Mouse (Mus musculus) lung, embryonic 16.5 days (tissue): ENCODE results near the gene Rps8. TPM values are rescaled to one million over a fixed set of nuclear protein-coding genes. Genes with fewer than 3 reads are reported as not detected.

Experiments
- ATAC-seq: fragments of 200-750 bp; cut with Nextera tagmentation; 2 replicates; pipeline ENCODE4 v1.8.0; 2017; ENCODE audit warnings: low read depth, mild to moderate bottlenecking, moderate library complexity
- H3K27ac ChIP-seq: fragments of 300-500 bp; sonication (generic); 2 replicates; pipeline ENCODE4 v1.5.1; 2014; ENCODE audit warnings: mild to moderate bottlenecking, control low read depth, low read length
- H3K27me3 ChIP-seq: fragments of 300-500 bp; sonication (generic); 2 replicates; pipeline ENCODE4 v1.6.1; 2014; ENCODE audit warnings: low read depth, low read length, mixed read lengths; ENCODE audit not compliant: control insufficient read depth, insufficient read depth
- H3K36me3 ChIP-seq: fragments of 300-500 bp; sonication (generic); 2 replicates; pipeline ENCODE4 v1.6.1; 2014; ENCODE audit warnings: low read length; ENCODE audit not compliant: control insufficient read depth, insufficient read depth
- H3K4me1 ChIP-seq: fragments of 300-500 bp; sonication (generic); replicated peaks from 2 replicates; pipeline ENCODE4 v1.6.1; 2014; ENCODE audit warnings: low read length, mixed read lengths; ENCODE audit not compliant: control insufficient read depth, insufficient read depth
- H3K4me2 ChIP-seq: fragments of 300-500 bp; sonication (generic); 2 replicates; pipeline ENCODE4 v1.6.1; 2014; ENCODE audit warnings: low read depth, low read length, control low read depth
- H3K4me3 ChIP-seq: fragments of 300-500 bp; sonication (generic); 2 replicates; pipeline ENCODE4 v1.5.1; 2014; ENCODE audit warnings: mild to moderate bottlenecking, low read length, control low read depth
- H3K9ac ChIP-seq: fragments of 300-500 bp; sonication (generic); 2 replicates; pipeline ENCODE4 v1.6.1; 2014; ENCODE audit warnings: low read length, control low read depth
- H3K9me3 ChIP-seq: fragments of 300-500 bp; sonication (generic); 2 replicates; pipeline ENCODE4 v1.6.1; 2016; ENCODE audit warnings: low read length; ENCODE audit not compliant: control insufficient read depth
- WGBS: fragments of 180-500 bp; shearing (Covaris S2); extraction: QIAGEN DNeasy Blood & Tissue Kit; methylation state at CpG from one replicate; pipeline ENCODE4 v1.1.7; 2014; 5-methylcytosine and 5-hydroxymethylcytosine counted together
- polyA plus RNA-seq: library from polyadenylated mRNA; unstranded; fragments of >200 nt; fragmentation: Nextera tagmentation; extraction: Ambion mirVana; gene quantifications from 2 replicates; pipeline ENCODE4 v1.2.1, GENCODE M21; 2015

The Rps8 gene
- 858 and 904 TPM in 2 replicates for polyA plus RNA-seq

DNA sequence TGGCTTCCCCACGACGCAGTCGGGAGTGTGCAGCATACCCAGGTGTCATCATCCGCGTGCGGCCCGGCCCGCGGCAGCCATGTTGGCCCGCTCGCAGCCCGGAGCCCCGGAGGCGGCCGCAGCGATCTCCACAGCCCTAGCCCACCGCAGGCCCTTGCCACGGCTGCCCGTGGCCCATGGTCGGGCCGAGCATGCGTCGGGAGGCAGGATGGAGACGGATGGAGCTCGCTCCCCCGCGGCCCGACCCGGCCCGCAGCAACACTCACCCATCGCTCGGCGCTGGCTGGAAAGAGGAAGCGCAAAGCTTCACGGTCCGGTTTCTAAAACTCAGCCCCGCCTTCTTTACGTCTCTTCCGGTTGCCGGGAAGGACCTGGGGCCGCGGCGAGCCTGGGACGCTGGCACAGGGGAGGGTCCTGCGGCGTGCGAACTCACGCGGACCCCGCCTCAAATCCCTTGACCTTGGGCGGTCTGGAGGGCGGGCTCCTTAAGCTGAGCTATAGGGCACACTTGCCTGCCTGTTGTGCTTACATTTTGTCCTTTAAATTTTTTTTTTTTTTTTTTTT, at the start of gene Rps8:
Gene Rps8, minus strand, starts transcription at position 452 of the 564 bp plus-strand sequence.
- Histone ChIP-seq H3K4me2 (peak within 1 kb of the TSS; percentile 87), H3K9ac (peak within 1 kb of the TSS; percentile 99), H3K9me3 (no peaks in the 10 kb centered on the region), H3K36me3 (peaks cover 39% of the 10 kb centered on the region), H3K4me1 (peaks cover 17% of the 10 kb centered on the region), H3K4me3 (peak within 1 kb of the TSS; percentile 92), H3K27me3 (no peaks in the 10 kb centered on the region), H3K27ac (peak within 1 kb of the TSS; percentile 93)
- ATAC-seq: peak; percentile 95
- WGBS: under 1% methylated on average over 52 of the region's 52 CpGs

DNA sequence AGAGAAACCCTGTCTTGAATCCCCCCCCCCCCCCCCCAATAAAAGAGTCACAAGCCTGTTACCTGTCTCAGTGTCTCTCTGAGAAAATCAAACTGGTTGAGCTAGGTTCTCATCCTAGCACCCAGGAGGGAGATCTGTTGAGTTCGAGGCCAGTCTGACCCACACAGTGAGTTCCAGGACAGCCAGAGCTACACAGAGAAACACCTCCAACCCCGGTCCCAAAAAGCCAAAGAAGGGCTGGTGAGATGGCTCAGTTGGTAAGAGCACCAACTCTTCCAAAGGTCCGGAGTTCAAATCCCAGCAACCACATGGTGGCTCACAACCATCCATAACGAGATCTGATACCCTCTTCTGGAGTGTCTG, 46.9 kb upstream of the Rps8 start:
- peak overlapping the region; percentile 74 for H3K27ac ChIP-seq
- H3K9ac ChIP-seq: no peak overlapping the region
- no peaks in the 10 kb centered on the region for H3K27me3 ChIP-seq
- WGBS: 41% methylated on average over 4 of the region's 4 CpGs
- 0 out of 2 replicates have a peak, but pooled peaks cover 2% of the 10 kb centered on the region for H3K4me1 ChIP-seq
- no peak overlapping the region; the same call in 1 of the 2 replicates for H3K4me3 ChIP-seq
- ATAC-seq: no peak
- H3K4me2 ChIP-seq: peak overlapping the region; percentile 65
- H3K36me3 ChIP-seq: no peaks in the 10 kb centered on the region
- no peaks in the 10 kb centered on the region for H3K9me3 ChIP-seq

DNA sequence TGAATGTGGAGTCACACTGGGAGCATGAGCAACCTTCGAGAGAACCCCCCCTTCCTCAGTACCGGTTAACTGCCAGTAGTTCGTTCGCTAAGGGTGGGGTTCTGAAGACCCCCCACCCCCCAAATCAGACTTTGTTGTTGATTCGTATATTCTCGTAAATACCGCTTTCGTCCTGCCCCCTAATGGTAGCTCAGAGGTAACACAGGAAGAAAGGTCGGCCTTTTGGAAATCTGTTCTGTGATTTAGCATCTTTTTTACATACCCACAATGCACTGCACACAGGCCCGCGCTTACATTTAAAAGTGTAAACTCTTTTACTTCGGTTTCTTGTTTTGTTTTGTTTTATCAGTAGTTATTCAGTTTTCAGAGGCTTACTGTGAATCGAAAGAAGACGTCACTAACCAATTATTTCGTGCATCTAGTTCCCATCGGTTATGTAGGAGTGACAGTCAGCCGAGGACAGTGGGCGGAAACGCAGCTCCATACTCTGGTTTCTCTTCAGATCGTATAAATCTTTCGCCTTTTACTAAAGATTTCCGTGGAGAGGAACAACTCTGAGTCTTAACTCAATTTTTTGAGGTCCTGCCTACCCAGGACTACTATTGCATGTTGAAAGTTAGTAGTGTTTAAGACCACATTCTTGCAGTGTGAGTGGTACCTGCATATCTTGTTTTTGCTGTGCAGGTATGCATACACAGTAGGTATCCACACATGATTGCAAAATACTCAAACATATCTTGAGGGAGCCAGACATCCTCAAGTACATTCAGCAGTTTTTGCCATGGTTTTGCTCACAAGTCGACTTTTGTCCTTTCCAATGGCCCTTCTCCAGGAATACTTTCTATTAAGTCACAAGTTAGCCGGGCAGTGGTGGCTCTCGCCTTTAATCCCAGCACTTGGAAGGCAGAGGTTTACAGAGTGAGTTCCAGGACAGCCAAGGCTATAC, 46.3 kb upstream of the Rps8 start:
- Histone ChIP-seq H3K27me3 (no peaks in the 10 kb centered on the region), H3K4me2 (peak overlapping the region; percentile 65), H3K4me1 (0 out of 2 replicates have a peak, but pooled peaks cover 2% of the 10 kb centered on the region), H3K9me3 (no peaks in the 10 kb centered on the region), H3K36me3 (no peaks in the 10 kb centered on the region), H3K9ac (peak overlapping the region; percentile 64), H3K27ac (peak overlapping the region; percentile 74), H3K4me3 (peak overlapping the region; percentile 47)
- peak; percentile 93 for ATAC-seq
- under 1% methylated on average over 25 of the region's 25 CpGs for WGBS

DNA sequence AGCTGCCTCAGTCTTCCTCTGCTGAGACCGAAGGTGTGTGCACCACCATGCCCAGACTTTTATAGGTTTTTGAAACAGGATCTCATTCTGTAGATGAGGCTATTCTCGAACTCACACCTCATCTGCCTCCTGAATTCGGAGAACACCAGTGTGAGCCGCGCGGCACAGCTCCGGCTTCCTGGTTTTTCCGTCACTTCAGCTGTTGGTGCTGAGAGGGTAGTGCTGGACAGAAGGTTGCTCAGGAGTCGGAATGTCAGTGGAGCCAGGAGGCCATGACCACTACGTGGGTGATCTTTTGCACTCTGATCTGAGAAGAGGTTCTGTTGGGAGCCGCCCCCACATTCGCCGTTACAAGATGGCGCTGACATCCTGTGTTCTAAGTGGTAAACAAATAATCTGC, 35.8 kb upstream of the Rps8 start:
- Histone ChIP-seq H3K27ac (no peak overlapping the region), H3K4me3 (no peak overlapping the region), H3K9me3 (no peaks in the 10 kb centered on the region), H3K27me3 (no peaks in the 10 kb centered on the region), H3K36me3 (no peaks in the 10 kb centered on the region), H3K4me1 (peaks cover 8% of the 10 kb centered on the region; the same call in 1 of the 2 replicates), H3K4me2 (no peak overlapping the region), H3K9ac (no peak overlapping the region)
- WGBS: 91% methylated on average over 14 of the region's 14 CpGs
- no peak for ATAC-seq

DNA sequence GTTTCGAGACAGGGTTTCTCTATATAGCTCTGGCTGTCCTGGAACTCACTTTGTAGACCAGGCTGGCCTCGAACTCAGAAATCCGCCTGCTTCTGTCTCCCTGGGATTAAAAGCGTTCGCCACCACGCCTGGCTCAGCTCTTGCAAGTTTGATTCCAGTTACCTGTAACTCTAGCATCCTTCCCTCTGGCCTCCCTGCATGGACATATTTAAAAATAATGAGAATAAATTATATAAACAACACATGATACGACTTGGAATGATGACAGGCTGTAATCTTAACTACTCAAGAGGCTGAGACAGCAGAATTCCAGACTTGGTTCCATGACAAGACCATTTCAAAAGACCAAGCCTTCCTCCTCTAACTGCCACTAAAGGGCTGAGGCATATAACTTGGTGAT, 34.6 kb upstream of the Rps8 start:
- H3K9me3 ChIP-seq: no peaks in the 10 kb centered on the region
- H3K27me3 ChIP-seq: no peaks in the 10 kb centered on the region
- ATAC-seq: no peak

DNA sequence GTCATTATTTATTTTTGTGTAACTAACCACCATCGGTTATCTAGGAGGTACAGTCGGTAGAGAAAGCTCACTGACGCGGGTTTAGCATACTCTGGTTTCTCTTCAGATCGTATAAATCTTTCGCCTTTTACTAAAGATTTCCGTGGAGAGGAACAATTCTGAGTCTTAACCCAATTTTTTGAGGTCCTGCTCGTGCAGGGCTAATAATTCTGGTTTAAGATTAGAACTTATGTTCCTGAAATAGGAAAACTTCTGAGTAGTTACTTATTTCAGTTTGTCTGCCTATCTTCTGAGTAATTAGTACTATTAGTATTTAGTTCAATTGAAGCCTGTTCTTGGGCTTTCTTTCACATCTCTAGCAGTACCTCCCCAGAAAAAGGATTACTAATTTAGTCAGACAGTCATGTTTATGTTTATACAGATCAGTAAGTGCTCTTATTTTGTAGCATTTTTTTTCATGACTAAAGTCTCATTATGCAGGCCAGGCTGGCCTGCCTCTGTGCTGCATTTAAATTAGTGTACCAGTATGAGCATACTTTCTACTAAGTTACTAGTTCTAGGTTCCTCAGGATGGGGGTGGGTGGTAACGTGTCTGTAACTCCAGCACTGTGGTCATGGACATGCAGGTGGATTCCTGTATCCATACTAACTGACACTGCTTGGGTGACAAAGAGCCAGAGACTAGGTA, 34.0 kb upstream of the Rps8 start:
- Histone ChIP-seq H3K4me1 (peaks cover 8% of the 10 kb centered on the region; the same call in 1 of the 2 replicates), H3K4me3 (peak overlapping the region; percentile 48; the same call in 1 of the 2 replicates), H3K9me3 (no peaks in the 10 kb centered on the region), H3K36me3 (no peaks in the 10 kb centered on the region), H3K9ac (peak overlapping the region; percentile 56), H3K27me3 (no peaks in the 10 kb centered on the region), H3K4me2 (peak overlapping the region; percentile 48), H3K27ac (peak overlapping the region; percentile 87)
- ATAC-seq: peak; percentile 91
- WGBS: under 1% methylated on average over 9 of the region's 9 CpGs

More for the DNA sequence above, 34.6 kb upstream of the Rps8 start:
- Histone ChIP-seq H3K4me3 (no peak overlapping the region), H3K9ac (no peak overlapping the region), H3K36me3 (no peaks in the 10 kb centered on the region), H3K27ac (peak overlapping the region; percentile 87), H3K4me2 (no peak overlapping the region), H3K4me1 (peaks cover 8% of the 10 kb centered on the region; the same call in 1 of the 2 replicates)
- WGBS: 61% methylated on average over 7 of the region's 7 CpGs

DNA sequence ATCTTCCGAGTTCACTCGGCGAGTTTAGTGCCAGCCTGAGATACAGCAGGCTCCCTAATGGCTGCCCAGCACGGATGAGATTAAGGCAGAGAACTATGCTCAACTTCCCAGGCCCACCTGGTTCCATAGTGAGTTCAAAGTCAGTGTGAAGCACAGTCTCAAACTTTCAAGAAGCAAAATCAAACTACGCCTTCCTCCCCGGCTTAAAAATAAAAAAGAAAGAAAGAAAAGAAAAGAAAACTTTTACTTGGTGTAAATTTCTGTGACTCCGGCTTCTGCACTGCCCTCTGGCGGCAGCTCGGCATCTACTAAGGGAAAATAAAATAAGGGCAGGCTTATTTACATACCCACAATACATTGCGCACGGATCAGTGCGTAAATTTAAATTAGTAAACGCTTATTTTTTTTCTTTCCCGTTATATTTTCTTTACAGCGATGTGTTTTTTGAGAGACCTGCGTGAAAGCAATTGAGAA, 33.4 kb upstream of the Rps8 start:
- Histone ChIP-seq H3K9ac (peak overlapping the region; percentile 61), H3K9me3 (no peaks in the 10 kb centered on the region), H3K36me3 (no peaks in the 10 kb centered on the region), H3K27ac (peak overlapping the region; percentile 58), H3K27me3 (no peaks in the 10 kb centered on the region), H3K4me2 (peak overlapping the region; percentile 48), H3K4me1 (peaks cover 8% of the 10 kb centered on the region; the same call in 1 of the 2 replicates), H3K4me3 (peak overlapping the region; percentile 48)
- peak; percentile 76; the same call in 1 of the 2 replicates for ATAC-seq
- WGBS: under 1% methylated on average over 16 of the region's 16 CpGs

DNA sequence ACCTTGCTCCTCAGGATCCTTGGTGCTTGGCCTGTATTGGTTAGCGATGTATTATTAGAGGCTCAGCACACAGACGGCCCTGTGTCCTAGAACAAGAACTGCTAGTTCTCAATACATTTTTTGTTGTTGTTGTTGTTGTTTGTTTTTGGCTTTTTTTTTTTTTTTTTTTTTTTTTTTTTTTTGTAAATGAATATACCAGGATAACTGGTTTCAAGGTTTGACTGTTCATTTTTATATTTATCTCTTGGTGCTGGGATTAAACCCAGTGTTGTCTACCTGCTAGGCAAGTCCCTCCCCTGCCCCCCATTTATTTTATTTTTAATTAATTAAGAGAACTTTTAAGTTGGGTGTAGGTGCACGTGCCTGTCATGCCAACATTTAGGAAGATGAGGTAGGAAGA, 32.9 kb upstream of the Rps8 start:
- Histone ChIP-seq H3K9me3 (no peaks in the 10 kb centered on the region), H3K4me2 (peak overlapping the region; percentile 48), H3K9ac (peak overlapping the region; percentile 61), H3K27ac (peak overlapping the region; percentile 58), H3K36me3 (no peaks in the 10 kb centered on the region), H3K4me1 (peaks cover 8% of the 10 kb centered on the region; the same call in 1 of the 2 replicates), H3K27me3 (no peaks in the 10 kb centered on the region), H3K4me3 (peak overlapping the region; percentile 48)
- peak; percentile 1; the same call in 1 of the 2 replicates for ATAC-seq
- 49% methylated on average over 3 of the region's 3 CpGs for WGBS
